Mouse (Mus musculus): ENCODE data around the gene Hdhd5.

Gene Hdhd5

GRCm38 (mm10) chr6:120473427-120473826 lies 57.7 kb downstream of the Hdhd5 start:
- CTCF ChIA-PET = interaction anchor here in 2 of 4 experiments (2.2 to 2.3 kb wide), 2 partner anchors 9 to 10 kb away, joined by 14 to 15 read pairs; no protein-coding TSS in a partner anchor
- POLR2A ChIA-PET = interaction anchor here in 3 of 4 experiments (0.8 to 2.0 kb wide), 5 partner anchors 8 to 46 kb away, joined by 3 to 5 read pairs (median 3); no protein-coding TSS in a partner anchor

- CTCF ChIA-PET = interaction anchor here in 2 of 4 experiments (2.2 to 2.3 kb wide), 2 partner anchors 10 to 11 kb away, joined by 14 to 15 read pairs; no protein-coding TSS in a partner anchor
- POLR2A ChIA-PET = interaction anchor here (1.1 to 2.0 kb wide), 7 partner anchors 9 to 20 kb away, joined by 3 to 5 read pairs (median 3); partner anchors contain the start of gene Il17ra (in 1 of the 4)
These were observed 58.5 kb downstream of the Hdhd5 start for GRCm38 (mm10) chr6:120472455-120473140.

GRCm38 (mm10) chr6:120471991-120472441 lies 59.1 kb downstream of the Hdhd5 start:
- ChIA-PET CTCF (interaction anchor here in 2 of 4 experiments (2.2 to 2.3 kb wide), 2 partner anchors 10 to 11 kb away, joined by 14 to 15 read pairs; no protein-coding TSS in a partner anchor), POLR2A (interaction anchor here in 2 of 4 experiments (1.1 to 2.8 kb wide), 6 partner anchors 9 to 18 kb away, joined by 3 to 9 read pairs (median 4); partner anchors contain the start of gene Il17ra (in 1 of the 2))

- ChIA-PET CTCF (interaction anchor here in 2 of 4 experiments (0.9 to 1.4 kb wide), 2 partner anchors 11 to 12 kb away, joined by 5 read pairs; no protein-coding TSS in a partner anchor), POLR2A (interaction anchor here in 2 of 4 experiments (0.6 to 2.8 kb wide), 4 partner anchors 11 to 122 kb away, joined by 3 to 9 read pairs (median 4); no protein-coding TSS in a partner anchor)
These were observed 60.5 kb downstream of the Hdhd5 start for GRCm38 (mm10) chr6:120470666-120471065.

- ChIA-PET CTCF (interaction anchor here (0.5 to 1.9 kb wide), 9 partner anchors 12 to 1747 kb away, joined by 3 to 5 read pairs (median 4); no protein-coding TSS in a partner anchor), POLR2A (interaction anchor here in 2 of 4 experiments (0.6 to 2.8 kb wide), 5 partner anchors 12 to 237 kb away, joined by 3 to 9 read pairs (median 3); no protein-coding TSS in a partner anchor)
These were observed 61.3 kb downstream of the Hdhd5 start for GRCm38 (mm10) chr6:120469770-120470169.

- ChIA-PET POLR2A (interaction anchor here in 2 of 4 experiments (0.6 to 2.8 kb wide), 5 partner anchors 13 to 237 kb away, joined by 3 to 9 read pairs (median 3); no protein-coding TSS in a partner anchor), CTCF (interaction anchor here (0.5 to 1.9 kb wide), 9 partner anchors 12 to 1746 kb away, joined by 3 to 5 read pairs (median 4); no protein-coding TSS in a partner anchor)
These were observed 61.9 kb downstream of the Hdhd5 start for GRCm38 (mm10) chr6:120469268-120469667.

GRCm38 (mm10) chr6:120468259-120468658 lies 62.9 kb downstream of the Hdhd5 start:
- POLR2A ChIA-PET = no interaction called here
- CTCF ChIA-PET = interaction anchor here in 1 of 4 experiments (1.9 kb wide), 1 partner anchor 13 kb away, joined by 5 read pairs; no protein-coding TSS in a partner anchor

DNA sequence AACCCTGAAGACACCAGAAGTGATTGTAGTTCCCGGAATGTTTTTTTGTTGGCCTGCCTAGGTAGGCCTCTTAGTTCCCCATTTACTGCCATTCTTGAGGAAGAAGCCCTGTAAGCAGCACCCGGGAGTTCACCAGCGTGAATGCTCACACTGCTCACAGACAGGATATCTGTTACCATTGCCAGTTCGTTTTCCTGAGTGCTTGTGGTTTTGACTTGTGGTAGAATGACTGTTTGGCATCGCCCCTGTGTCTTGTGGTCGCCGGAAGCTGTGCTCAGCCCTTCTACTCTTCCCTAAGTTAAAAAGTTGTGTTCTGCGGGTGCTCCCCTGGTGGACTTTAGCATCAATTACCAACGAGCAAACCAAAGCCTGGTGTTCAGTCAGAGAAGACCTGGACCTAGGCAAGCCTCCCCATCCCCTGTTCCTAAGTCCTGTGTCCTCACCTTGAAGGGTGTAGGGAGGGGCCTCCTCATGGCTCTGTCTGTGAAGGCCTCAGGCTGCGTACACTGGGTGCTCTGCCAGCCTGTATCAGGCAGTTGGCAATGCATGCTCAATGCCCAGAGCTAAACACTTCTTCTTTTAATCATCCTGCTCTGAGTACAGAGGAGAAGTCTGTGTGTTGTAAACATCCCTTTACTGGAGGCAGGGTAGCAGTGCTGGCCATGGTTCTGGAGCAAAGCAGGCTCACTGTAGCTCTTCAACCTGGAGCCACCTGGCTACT lies 64.3 kb downstream of the Hdhd5 start:
- CTCF ChIA-PET = interaction anchor here in 1 of 4 experiments (0.7 kb wide), 1 partner anchor 16 kb away, joined by 3 read pairs; no protein-coding TSS in a partner anchor
- POLR2A ChIA-PET = interaction anchor here in 3 of 4 experiments (0.5 to 0.6 kb wide), 3 partner anchors 64 to 1223 kb away, joined by 3 to 5 read pairs (median 3); no protein-coding TSS in a partner anchor

DNA sequence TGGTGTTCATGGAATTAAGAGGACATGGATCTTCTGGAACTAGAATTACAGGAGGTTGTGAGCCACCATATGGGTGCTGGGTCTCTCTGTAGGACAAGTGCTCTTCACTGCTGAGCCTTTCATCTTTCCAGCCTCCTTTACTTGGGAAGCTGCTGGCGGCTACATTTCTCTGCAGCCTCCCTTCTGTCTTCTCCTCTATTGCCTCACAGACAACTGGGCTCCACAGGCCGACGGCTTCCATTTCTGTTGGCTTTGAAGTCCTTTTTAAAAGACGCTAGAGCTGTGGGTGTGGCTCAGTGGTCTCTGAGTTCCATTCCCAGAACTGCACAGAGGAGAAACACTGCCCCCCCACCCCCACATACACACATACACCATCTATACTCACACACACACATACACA lies 65.7 kb downstream of the Hdhd5 start:
- ChIA-PET POLR2A (no interaction called here), CTCF (interaction anchor here in 1 of 4 experiments (0.5 kb wide), 1 partner anchor 8 kb away, joined by 4 read pairs; no protein-coding TSS in a partner anchor)

- ChIA-PET CTCF (interaction anchor here in 1 of 4 experiments (2.0 kb wide), 1 partner anchor 18 kb away, joined by 8 read pairs; no protein-coding TSS in a partner anchor), POLR2A (no interaction called here)
These were observed 66.6 kb downstream of the Hdhd5 start for GRCm38 (mm10) chr6:120464406-120464939.

GRCm38 (mm10) chr6:120463884-120464283 lies 67.2 kb downstream of the Hdhd5 start:
- POLR2A ChIA-PET = interaction anchor here in 2 of 4 experiments (0.8 to 1.9 kb wide), 4 partner anchors 8 to 107 kb away, joined by 3 to 8 read pairs (median 6); no protein-coding TSS in a partner anchor
- CTCF ChIA-PET = interaction anchor here in 2 of 4 experiments (1.4 to 2.0 kb wide), 2 partner anchors 19 kb away, joined by 7 to 8 read pairs; no protein-coding TSS in a partner anchor

DNA sequence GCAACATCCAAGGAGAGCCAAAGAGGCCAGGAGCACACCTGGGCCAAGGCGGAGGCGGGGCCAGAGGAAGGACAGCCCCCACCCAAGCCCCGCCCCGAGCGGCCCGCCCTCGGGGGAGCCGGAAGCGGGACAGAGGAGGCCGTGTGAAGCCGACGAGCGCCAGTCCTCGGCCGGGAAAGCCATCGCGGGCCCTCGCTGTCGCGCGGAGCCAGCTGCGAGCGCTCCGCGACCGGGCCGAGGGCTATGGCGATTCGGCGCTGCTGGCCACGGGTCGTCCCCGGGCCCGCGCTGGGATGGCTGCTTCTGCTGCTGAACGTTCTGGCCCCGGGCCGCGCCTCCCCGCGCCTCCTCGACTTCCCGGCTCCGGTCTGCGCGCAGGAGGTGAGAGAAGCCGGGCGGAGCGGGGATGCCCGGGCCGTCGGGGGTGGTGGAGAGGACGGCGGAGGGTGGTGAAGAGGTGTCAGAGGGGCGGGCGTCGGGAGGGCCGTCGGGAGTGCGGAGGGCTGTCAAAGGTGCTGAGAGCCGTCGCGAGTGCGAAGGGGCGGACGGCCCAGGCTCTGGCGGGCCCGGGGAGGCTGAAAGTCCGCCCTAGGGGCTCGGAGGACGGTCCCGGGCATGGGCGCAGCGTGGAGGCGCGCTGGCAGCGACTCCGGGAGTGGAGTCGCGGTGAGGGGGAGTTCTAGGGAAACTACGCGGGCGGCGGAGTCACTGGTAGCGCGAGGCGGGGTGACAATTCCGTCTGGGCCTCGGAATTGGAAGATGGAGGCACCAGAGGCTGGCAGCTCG lies 67.8 kb downstream of the Hdhd5 start, which contains the start of gene Il17ra:
Il17ra (plus strand) TSS at position 162 of the 786 bp plus-strand sequence.
- ChIA-PET CTCF (interaction anchor here in 2 of 4 experiments (0.6 to 2.0 kb wide), 3 partner anchors 19 to 912 kb away, joined by 5 to 8 read pairs (median 7); no protein-coding TSS in a partner anchor), POLR2A (interaction anchor here (0.6 to 1.9 kb wide), 9 partner anchors 9 to 213 kb away, joined by 3 to 8 read pairs (median 4); no protein-coding TSS in a partner anchor)

GRCm38 (mm10) chr6:120462251-120462650 lies 68.9 kb downstream of the Hdhd5 start:
- CTCF ChIA-PET = interaction anchor here in 2 of 4 experiments (0.6 to 1.4 kb wide), 3 partner anchors 21 to 913 kb away, joined by 3 to 7 read pairs (median 5); no protein-coding TSS in a partner anchor
- POLR2A ChIA-PET = interaction anchor here (0.6 to 1.9 kb wide), 13 partner anchors 10 to 534 kb away, joined by 3 to 8 read pairs (median 4); no protein-coding TSS in a partner anchor

DNA sequence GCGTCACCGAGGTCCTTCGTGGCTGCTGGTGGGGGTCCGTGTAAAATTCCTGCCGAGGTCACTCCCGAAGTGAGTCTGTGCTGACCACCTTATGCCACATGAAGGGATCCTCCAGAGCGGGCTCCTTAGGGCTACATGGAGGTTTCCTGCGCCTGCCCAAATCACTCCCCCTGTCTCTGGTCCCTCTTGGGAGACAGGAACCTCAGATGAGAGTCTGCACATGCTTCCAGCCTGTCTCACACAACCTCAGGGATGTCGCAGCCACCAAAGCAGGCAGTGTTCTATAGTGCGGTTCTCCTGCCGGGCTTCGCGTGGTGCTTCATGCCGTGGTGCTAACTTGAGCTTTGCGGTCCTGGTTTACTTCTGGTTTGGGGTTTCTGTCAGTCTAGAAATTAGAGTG lies 69.9 kb downstream of the Hdhd5 start:
- ChIA-PET POLR2A (interaction anchor here in 1 of 4 experiments (0.7 to 1.9 kb wide), 4 partner anchors 11 to 72 kb away, joined by 3 to 5 read pairs (median 4); no protein-coding TSS in a partner anchor), CTCF (interaction anchor here in 1 of 4 experiments (1.1 kb wide), 1 partner anchor 22 kb away, joined by 3 read pairs; no protein-coding TSS in a partner anchor)

Data from embryonic stem cell, embryonic (primary cell).